Mouse (Mus musculus): ENCODE measurements around the gene Trim28.

Trim28 gene

DNA sequence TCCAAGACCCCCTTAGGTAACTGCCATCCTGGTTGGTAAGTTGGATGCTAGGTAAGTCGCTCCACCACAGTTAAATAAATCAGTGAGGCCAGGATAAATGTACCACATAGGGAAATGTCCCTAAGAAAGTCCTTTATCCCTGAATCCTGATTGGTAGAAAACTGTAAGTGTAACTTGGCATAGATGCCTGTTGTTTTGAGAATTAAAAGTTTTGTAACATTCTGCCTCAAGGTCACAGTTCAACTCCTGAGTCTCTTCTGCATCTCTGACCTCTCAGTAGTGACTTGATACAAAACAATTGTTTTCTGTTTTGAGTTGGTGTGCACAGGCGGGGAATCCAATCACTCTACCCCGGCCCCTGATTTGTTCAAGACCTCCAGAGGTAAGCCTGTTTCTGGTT, at the start of gene Trim28:
Gene Trim28, plus strand, starts transcription at position 264 of the 400 bp plus-strand sequence.
- no peak for DNase-seq (ENCODE audit: low read depth, low spot score)

DNA sequence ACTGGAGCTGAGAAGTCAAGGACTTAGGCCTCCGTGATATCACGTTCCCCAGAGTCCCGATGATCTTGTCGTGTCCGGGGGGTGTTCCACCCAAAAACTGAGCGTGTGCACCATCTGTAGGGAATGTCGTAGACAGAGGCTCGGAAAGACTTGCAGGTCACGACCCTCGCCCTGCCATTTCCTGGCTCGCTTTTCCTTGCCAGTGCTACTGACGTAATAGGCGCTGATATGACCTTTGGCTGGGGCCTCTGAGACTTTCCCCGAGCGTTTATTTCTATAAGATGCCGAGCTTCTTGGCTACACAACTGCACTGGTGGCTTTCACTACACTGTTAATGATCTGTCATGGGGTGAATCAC, 49.1 kb upstream of the Trim28 start:
- DNase-seq (ENCODE audit: low read depth, low spot score): no peak

GRCm38 (mm10) chr7:12954896-12955295, 44.0 kb upstream of the Trim28 start:
- DNase-seq (ENCODE audit: low read depth, low spot score): no peak

- no peak for DNase-seq (ENCODE audit: low read depth, low spot score)
Observed at GRCm38 (mm10) chr7:12957511-12957910, 41.4 kb upstream of the Trim28 start.

- no peak for DNase-seq (ENCODE audit: low read depth, low spot score)
Observed at GRCm38 (mm10) chr7:12958948-12959347, 40.0 kb upstream of the Trim28 start.

DNA sequence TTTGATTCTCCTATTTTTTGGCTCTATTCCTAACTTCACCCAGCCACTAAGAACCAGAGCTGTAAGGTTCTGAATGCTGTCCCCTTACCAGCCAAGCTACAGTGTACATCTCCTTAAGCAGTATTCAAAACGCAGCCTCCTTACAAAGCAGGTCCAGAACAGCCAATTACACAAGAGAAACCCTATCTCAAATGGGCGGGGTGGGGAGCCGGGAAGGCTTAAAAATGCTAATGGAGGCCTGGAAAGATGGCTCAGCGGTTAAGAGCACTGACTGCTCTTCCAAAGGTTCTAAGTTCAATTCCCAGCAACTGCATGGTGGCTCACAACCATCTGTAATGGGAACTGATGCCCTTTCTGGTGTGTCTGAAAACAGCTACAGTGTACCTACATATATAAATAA, 39.2 kb upstream of the Trim28 start:
- DNase-seq (ENCODE audit: low read depth, low spot score): no peak

DNA sequence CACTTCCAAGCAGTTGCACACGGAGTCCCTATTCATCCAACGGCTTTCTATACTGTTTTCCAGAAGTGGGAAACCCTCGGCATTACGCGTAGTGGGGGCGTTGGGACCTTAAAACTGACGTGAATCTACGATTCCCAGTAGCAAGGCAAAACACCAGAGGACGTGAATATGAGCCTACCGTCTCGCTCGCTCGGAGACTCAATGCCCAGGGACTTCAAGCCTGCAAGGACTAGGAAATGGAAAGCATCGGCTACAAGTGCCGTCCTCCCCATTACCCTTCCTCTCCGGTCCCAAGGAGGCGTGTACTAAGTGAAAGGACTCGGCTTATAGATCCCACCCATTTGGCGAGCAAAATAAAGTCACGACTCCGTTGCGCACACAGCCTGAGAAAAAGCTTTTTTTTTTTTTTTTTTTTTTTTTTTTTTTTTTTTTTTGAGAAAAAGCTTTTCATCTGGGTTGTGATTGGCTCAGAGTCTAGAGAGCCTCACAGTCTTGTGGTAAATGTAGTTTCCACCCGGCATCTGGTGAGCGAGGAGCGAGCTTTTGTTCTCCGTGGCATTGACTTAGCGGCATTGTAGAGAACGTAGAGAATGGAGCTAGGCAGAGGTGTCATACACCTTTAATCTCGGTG, 37.3 kb upstream of the Trim28 start:
- peak; percentile 66 for DNase-seq (ENCODE audit: low read depth, low spot score)

- DNase-seq (ENCODE audit: low read depth, low spot score): peak; percentile 77
Observed at GRCm38 (mm10) chr7:12965678-12966091, 33.2 kb upstream of the Trim28 start, which contains the start of gene Zfp324. Zfp324 (plus strand) TSS chr7:12965838.

- DNase-seq (ENCODE audit: low read depth, low spot score): no peak
Observed at GRCm38 (mm10) chr7:12966104-12966845, 32.6 kb upstream of the Trim28 start.

GRCm38 (mm10) chr7:12970906-12971305, 28.0 kb upstream of the Trim28 start:
- no peak for DNase-seq (ENCODE audit: low read depth, low spot score)

DNA sequence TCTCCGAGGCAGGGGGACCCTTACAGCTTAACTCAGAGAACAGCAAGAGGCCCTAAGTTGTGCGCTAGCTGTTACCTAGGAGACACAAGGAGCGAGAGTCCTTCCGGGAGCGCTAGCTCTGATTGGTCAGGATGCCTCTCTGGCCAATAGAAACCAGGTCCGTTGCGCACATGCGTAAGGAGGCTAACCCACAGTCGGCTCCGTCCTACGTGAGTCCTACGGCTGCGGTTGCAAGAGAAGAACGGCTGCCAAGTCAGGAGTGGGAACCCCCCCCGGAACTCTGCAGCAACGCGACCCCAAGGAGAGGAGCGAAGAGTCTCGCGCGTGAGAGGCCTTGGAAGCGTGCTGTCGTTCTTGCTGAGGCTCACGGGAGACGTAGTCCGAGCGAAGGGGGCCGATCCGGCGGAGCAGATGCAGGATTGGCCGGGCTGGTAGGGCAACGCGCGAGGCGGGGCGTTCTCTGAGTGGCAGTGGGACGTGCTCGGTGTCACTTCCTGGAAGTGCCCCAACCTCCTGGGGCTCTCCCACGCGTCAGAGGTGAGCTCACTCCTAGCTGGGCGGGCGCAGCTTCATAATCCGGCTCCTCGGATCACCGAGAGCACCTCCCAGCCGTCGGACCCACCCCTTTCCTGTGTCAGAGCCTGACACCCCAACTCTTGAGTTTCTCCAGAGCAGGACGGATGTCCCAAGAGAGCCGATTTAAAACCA, 21.1 kb upstream of the Trim28 start, which contains the start of gene Zfp446:
Gene Zfp446, plus strand, starts transcription at position 167 of the 708 bp plus-strand sequence.
- DNase-seq (ENCODE audit: low read depth, low spot score): peak; percentile 96

GRCm38 (mm10) chr7:12978931-12979722, 19.8 kb upstream of the Trim28 start:
- no peak for DNase-seq (ENCODE audit: low read depth, low spot score)

GRCm38 (mm10) chr7:12979776-12980175, 19.1 kb upstream of the Trim28 start:
- DNase-seq (ENCODE audit: low read depth, low spot score): no peak

- no peak for DNase-seq (ENCODE audit: low read depth, low spot score)
Observed at GRCm38 (mm10) chr7:12980291-12980690, 18.6 kb upstream of the Trim28 start.

DNA sequence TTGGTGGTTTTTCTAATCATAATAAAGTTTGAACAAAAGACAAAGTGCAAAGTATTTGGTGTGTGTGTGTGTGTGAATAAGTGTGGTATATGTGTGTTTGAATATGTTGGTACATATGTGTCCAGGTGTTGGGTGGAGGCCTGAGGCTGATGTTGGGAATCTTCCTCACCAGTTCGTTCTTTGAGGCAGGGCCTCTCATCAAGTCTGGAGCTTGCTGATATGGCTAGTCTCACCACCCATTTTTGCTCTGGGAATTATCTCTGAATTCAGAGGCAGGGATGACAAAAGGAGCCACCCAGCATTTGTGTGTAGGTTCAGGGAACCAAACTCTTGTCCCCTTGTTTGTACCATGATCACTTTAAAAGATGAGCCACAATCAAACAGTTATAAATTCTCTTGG, 13.2 kb upstream of the Trim28 start:
- no peak for DNase-seq (ENCODE audit: low read depth, low spot score)

DNA sequence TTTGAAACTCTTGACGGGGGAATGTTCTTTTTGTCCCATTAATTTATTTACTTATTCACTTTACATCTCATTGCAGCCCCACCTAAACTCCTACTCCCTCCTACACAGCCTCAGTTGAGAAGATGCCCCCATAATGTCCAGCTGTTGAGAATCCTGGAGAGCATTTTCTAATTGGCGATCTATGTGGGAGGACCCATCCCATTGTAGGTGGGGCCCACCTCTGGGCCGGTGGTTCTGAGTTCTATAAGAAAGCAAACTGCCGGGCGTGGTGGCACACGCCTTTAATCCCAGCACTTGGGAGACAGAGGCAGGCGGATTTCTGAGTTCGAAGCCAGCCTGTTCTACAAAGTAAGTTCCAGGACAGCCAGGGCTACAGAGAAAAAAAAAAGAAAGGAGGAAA, 12.0 kb upstream of the Trim28 start:
- no peak for DNase-seq (ENCODE audit: low read depth, low spot score)

GRCm38 (mm10) chr7:12987409-12988189, 11.3 kb upstream of the Trim28 start:
- DNase-seq (ENCODE audit: low read depth, low spot score): no peak

- no peak for DNase-seq (ENCODE audit: low read depth, low spot score)
Observed at GRCm38 (mm10) chr7:12992222-12992621, 6.7 kb upstream of the Trim28 start.

DNA sequence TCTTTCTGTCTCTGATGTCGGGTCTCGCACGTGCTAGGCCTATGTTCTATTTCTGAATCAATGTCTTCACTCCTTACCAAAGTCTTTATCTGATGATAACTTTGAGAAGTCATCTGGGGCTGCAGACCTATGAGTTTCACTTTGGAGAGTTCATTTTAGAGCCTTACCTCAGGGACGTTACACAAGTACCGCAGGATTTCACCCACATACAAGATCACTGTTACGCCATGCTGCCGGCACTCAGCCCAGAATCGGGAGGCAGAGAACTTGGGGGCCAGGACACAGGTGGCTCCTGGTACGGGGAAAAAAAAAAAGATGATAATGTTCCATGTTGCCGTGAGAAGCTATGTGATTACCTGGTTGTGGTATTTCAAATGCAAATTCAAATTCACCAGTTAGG, 5.8 kb upstream of the Trim28 start:
- no peak for DNase-seq (ENCODE audit: low read depth, low spot score)

- DNase-seq (ENCODE audit: low read depth, low spot score): no peak
Observed at GRCm38 (mm10) chr7:12995862-12996261, 3.1 kb upstream of the Trim28 start.

DNA sequence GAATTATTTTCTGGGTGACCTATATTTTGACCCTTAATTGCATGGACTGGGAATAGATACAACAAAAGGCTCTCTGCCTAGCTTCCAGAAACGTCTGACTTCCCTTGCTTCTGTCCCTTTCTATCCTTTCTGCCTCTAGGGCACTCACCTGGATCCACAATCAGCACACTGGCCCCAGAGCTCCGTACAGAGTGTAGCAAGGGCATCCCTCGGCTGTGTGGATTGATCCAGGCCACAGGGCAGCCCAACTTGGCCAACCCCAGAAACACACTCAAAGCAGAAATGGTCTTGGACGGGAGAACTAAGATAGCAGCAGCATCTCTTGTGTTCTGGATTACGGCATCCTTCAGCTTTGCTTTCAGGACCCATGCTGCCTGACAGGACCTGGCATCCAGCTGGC, 1.7 kb upstream of the Trim28 start:
- DNase-seq (ENCODE audit: low read depth, low spot score): no peak
